Mouse (Mus musculus) liver, embryonic 14.5 days (tissue): ENCODE data around the gene 3110040M04Rik. TPM values are rescaled to one million over a fixed set of nuclear protein-coding genes. Genes with fewer than 3 reads are reported as not detected.
"Not testable (repeated sequence)": the region's sequence is repeated elsewhere in the genome, so short reads cannot be mapped to it uniquely, and the experiment has no call there.

Source experiments
- ATAC-seq: fragments of 200-750 bp; cut with Nextera tagmentation; 2 replicates; pipeline ENCODE4 v1.8.0; 2017; ENCODE audit warnings: moderate number of reproducible peaks, mild to moderate bottlenecking, moderate library complexity; ENCODE audit not compliant: insufficient read depth
- DNase-seq, 3 experiments: peaks; one replicate each; pipeline ENCODE4 v3.0.0-alpha.2; 2012 to 2013; ENCODE audit warnings: low read depth in 3 of 3, low spot score in 3 of 3
- H3K27ac ChIP-seq: fragments of 300-500 bp; sonication (generic); 2 replicates; pipeline ENCODE4 v1.5.1; 2014; ENCODE audit warnings: moderate library complexity, mild to moderate bottlenecking, control low read depth, inconsistent platforms
- H3K27me3 ChIP-seq: fragments of 300-500 bp; sonication (generic); 2 replicates; pipeline ENCODE4 v1.6.1; 2014; ENCODE audit warnings: mild to moderate bottlenecking, low read length, moderate library complexity; ENCODE audit not compliant: control insufficient read depth, insufficient read depth
- H3K36me3 ChIP-seq: fragments of 300-500 bp; sonication (generic); replicated peaks from 2 replicates; pipeline ENCODE4 v1.6.1; 2014; ENCODE audit warnings: low read depth; ENCODE audit not compliant: control insufficient read depth, insufficient read depth
- H3K4me1 ChIP-seq, 2 experiments: fragments of 200-500 bp in 1 of 2; fragments of 300-500 bp in 1 of 2; sonication (generic) in 1 of 2; replicated peaks; 2 replicates each; pipeline ENCODE4 v1.6.1; 2012 to 2014; ENCODE audit warnings: antibody characterized with exemption in 1 of 2, inconsistent platforms in 1 of 2, low read length in 1 of 2; ENCODE audit not compliant: control insufficient read depth in 2 of 2, insufficient read depth in 2 of 2
- H3K4me2 ChIP-seq: fragments of 300-500 bp; sonication (generic); 2 replicates; pipeline ENCODE4 v1.6.1; 2014; ENCODE audit warnings: low read depth, mild to moderate bottlenecking, control low read depth, moderate library complexity
- H3K4me3 ChIP-seq, 2 experiments: fragments of 200-500 bp in 1 of 2; fragments of 300-500 bp in 1 of 2; sonication (generic) in 1 of 2; 2 replicates each; pipeline ENCODE4 v1.5.1; 2012 to 2014; ENCODE audit warnings: low read depth in 2 of 2, low read length in 2 of 2, mild to moderate bottlenecking in 2 of 2, control low read depth in 1 of 2, inconsistent platforms in 1 of 2, moderate library complexity in 1 of 2; ENCODE audit not compliant: insufficient read depth in 1 of 2
- H3K9ac ChIP-seq: fragments of 300-500 bp; sonication (generic); replicated peaks from 2 replicates; pipeline ENCODE4 v1.6.1; 2014; ENCODE audit warnings: mild to moderate bottlenecking, control low read depth, moderate library complexity
- H3K9me3 ChIP-seq: fragments of 300-500 bp; sonication (generic); 2 replicates; pipeline ENCODE4 v1.6.1; 2016; ENCODE audit warnings: low read length, mixed read lengths; ENCODE audit not compliant: control insufficient read depth
- CTCF ChIP-seq: IDR thresholded peaks from 2 replicates; pipeline ENCODE4 v1.5.1; 2016; ENCODE audit warnings: antibody characterized with exemption, low read depth, control low read depth
- EP300 ChIP-seq: IDR thresholded peaks from 2 replicates; pipeline ENCODE4 v1.6.1; 2016; ENCODE audit warnings: antibody characterized with exemption, low read depth
- WGBS: fragments of 180-500 bp; shearing (Covaris S2); extraction: QIAGEN DNeasy Blood & Tissue Kit; methylation state at CpG from one replicate; pipeline ENCODE4 v1.1.7; 2014; ENCODE audit not compliant: insufficient replicate concordance; 5-methylcytosine and 5-hydroxymethylcytosine counted together
- polyA plus RNA-seq, 2 experiments: library from polyadenylated mRNA; depleted of rRNA in 1 of 2; stranded (reverse) in 1 of 2; unstranded in 1 of 2; fragments of >200 nt; fragmentation: Nextera tagmentation in 1 of 2; extraction: Ambion mirVana in 1 of 2; gene quantifications; 2 replicates each; pipeline versions ENCODE4 v1.2.1 to v1.2.3; 2012 to 2014

3110040M04Rik gene
- polyA plus RNA-seq, 2 experiments = 1.2 to 1.3 TPM

DNA sequence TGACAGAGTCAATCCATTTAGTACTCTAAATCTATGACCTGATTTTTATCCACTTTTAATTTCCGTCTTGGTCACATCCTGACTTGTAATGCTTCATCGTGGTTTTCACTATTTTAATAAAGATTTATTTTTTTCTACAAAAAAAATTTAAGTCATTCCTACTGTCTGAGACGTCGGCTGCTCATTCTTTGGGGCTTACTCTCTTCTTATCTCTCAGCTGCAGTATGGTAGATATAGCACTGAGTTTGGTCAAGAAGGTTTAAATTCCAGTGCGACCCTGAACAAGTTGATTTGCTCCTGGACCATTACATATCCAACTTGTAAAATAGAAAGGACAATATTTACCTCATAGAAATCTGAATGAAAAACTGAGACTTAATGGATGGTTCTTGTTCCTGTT, 7.7 kb downstream of the 3110040M04Rik start:
- H3K27ac ChIP-seq, ATAC-seq, H3K36me3 ChIP-seq, H3K4me3 ChIP-seq, H3K27me3 ChIP-seq, H3K9ac ChIP-seq, H3K9me3 ChIP-seq: not testable (repeated sequence)
- TF ChIP-seq EP300 = peak; percentile 41
- peak overlapping the region; percentile 24; the same call in 1 of the 2 replicates for H3K4me2 ChIP-seq
- WGBS = 17% methylated on average over 5 of the region's 5 CpGs
- H3K4me1 ChIP-seq = peaks cover 11 to 19% of the 10 kb centered on the region in 2 experiments; a peak in 3 of 4 replicates
- DNase-seq = peak in 2 of 3 experiments; percentile 19 to 30

DNA sequence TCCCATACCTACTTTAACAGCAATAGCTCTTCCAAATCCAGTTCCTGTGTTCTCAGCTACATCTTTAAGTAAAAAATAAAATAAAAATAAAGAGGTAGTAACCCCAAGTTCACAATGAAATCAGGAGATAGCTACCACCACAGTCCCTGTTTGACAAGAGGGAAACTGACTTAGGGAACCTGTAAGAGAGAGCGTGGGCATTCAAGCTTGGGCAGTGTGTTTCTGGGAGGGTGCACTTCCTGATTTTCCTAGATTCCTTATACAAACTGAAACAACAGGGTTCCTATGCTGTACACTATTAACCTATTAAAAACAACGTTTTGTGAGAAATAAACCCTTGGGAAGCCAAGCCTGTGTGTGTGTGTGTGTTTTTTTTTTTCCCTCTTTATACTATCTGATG, 10.9 kb downstream of the 3110040M04Rik start:
- H3K27ac ChIP-seq = no peak overlapping the region
- H3K27me3 ChIP-seq = no peaks in the 10 kb centered on the region
- peaks cover 9 to 25% of the 10 kb centered on the region in 2 experiments; a peak in 3 of 4 replicates for H3K4me1 ChIP-seq
- WGBS = 40% methylated on average over 2 of the region's 2 CpGs
- H3K4me3 ChIP-seq = no peak overlapping the region
- no peak for TF ChIP-seq CTCF
- TF ChIP-seq EP300 = no peak
- no peak for DNase-seq
- no peaks in the 10 kb centered on the region for H3K9me3 ChIP-seq
- no peak overlapping the region for H3K9ac ChIP-seq
- no peak for ATAC-seq
- no peak overlapping the region for H3K4me2 ChIP-seq
- no peaks in the 10 kb centered on the region for H3K36me3 ChIP-seq

DNA sequence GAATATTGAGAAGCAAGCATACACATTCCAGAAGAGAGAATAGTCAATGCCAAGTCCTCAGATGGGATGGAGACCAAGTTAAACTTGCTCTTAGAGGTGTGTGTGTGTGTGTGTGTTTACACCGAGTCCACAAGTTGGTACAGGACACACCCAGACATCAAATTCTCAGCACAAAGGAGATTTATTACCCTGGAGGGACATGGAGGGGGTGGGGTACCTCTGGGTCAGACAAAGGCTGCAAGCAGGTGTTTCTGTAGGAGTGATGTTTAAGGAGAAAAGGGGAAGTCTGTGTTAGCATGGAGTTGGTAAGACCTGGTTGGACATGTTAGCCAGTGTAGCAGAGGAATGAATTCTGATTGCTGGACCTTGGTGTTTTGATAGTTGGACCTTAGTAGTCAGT, 12.1 kb downstream of the 3110040M04Rik start:
- DNase-seq = no peak
- no peaks in the 10 kb centered on the region for H3K36me3 ChIP-seq
- H3K9me3 ChIP-seq = no peaks in the 10 kb centered on the region
- no peak overlapping the region for H3K4me2 ChIP-seq
- TF ChIP-seq EP300 = no peak
- no peak for TF ChIP-seq CTCF
- no peaks in the 10 kb centered on the region for H3K27me3 ChIP-seq
- 21% methylated on average over 1 of the region's 1 CpGs for WGBS
- no peak overlapping the region for H3K9ac ChIP-seq
- no peak for ATAC-seq
- no peak overlapping the region for H3K27ac ChIP-seq
- H3K4me1 ChIP-seq = peaks cover 9 to 24% of the 10 kb centered on the region in 2 experiments; a peak in 3 of 4 replicates
- no peak overlapping the region for H3K4me3 ChIP-seq

DNA sequence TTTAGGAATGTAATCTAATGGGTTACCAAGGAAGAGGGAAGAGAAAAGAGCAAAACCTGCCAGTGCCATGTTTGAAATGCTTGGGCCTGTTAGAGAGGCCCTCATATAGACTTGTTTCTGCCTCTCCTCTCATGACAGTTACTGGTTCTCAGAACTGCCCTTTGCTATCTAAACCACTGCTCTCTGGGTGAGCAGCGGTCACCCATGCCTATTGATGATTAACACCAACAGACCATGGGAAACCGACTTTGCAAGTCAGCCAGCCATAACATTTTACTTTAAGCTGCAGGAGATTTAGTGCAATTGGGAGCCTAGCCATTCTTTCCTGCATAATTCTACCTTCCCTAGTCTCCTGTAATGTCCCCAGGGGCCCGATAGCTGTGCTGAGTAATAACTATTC, 12.5 kb downstream of the 3110040M04Rik start:
- WGBS = 32% methylated on average over 3 of the region's 3 CpGs
- no peaks in the 10 kb centered on the region for H3K36me3 ChIP-seq

DNA sequence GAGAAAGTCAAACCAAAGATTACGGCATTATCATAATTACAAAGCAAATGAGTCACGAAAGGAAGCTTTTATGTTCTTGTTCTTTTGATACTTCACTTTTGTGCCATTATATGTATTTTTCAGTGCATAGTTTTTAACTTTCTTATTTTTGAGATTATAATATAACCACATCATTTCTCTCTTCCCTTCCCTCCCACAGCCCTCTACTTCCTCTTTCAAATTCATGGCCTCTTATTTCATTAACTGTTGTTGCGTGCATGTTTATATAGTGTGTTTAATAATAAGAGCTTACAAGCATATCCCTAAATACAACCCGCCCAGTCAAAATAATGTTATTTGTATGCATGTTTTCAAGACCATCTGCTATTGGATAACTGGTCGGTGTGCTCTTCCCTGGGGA, 15.1 kb downstream of the 3110040M04Rik start:
- Histone ChIP-seq H3K4me2 (no peak overlapping the region), H3K36me3 (no peaks in the 10 kb centered on the region), H3K4me1 (peaks cover 4 to 19% of the 10 kb centered on the region in 2 experiments; a peak in 3 of 4 replicates), H3K27me3 (no peaks in the 10 kb centered on the region), H3K4me3 (no peak overlapping the region), H3K27ac (no peak overlapping the region), H3K9ac (no peak overlapping the region), H3K9me3 (no peaks in the 10 kb centered on the region)
- WGBS = 78% methylated on average over 5 of the region's 5 CpGs
- ATAC-seq (no peak), DNase-seq (no peak)
- no peak for TF ChIP-seq EP300
- TF ChIP-seq CTCF = no peak

More for the DNA sequence above, 12.5 kb downstream of the 3110040M04Rik start:
- DNase-seq (peak in 1 of 3 experiments; percentile 11), ATAC-seq (peak; percentile 54)
- Histone ChIP-seq H3K27ac (no peak overlapping the region), H3K9me3 (no peaks in the 10 kb centered on the region), H3K9ac (no peak overlapping the region), H3K27me3 (no peaks in the 10 kb centered on the region), H3K4me1 (peaks cover 9 to 23% of the 10 kb centered on the region in 2 experiments; a peak in 3 of 4 replicates), H3K4me3 (no peak overlapping the region), H3K4me2 (no peak overlapping the region)
- no peak for TF ChIP-seq EP300
- TF ChIP-seq CTCF = no peak
